Mouse (Mus musculus) natural killer cell, adult 2 months (primary cell): ENCODE results near the gene Gm20388.
"Not testable (repeated sequence)": the region's sequence is repeated elsewhere in the genome, so short reads cannot be mapped to it uniquely, and the experiment has no call there.

ENCODE experiments used
- DNase-seq, 2 experiments: peaks; one replicate each; pipeline ENCODE4 v3.0.0; 2022; ENCODE audit warnings: low spot score in 2 of 2

Gm20388 gene

GRCm38 (mm10) chr8:121296082-121296481 is 1385.4 kb downstream of the Gm20388 start:
- DNase-seq, result no peak

DNA sequence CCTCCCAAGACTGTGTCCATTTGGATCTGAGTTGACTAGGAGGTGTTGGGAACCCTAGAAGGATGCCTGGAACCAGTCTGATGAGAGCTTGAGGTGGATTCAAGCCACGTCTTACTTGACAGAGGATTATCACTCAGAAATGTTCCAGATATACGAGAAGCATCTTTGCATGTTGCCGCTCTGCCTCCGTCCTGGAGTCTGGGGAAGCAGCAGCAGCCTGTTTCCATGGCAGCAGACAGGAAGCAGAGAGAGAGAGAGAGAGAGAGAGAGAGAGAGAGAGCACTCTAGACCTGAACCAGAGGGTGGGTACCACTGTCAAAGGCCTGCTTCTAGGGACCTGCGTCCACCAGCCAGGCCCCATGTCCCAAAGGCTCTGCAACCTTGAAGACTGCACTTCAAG is 1386.0 kb downstream of the Gm20388 start:
- DNase-seq, result no peak

DNA sequence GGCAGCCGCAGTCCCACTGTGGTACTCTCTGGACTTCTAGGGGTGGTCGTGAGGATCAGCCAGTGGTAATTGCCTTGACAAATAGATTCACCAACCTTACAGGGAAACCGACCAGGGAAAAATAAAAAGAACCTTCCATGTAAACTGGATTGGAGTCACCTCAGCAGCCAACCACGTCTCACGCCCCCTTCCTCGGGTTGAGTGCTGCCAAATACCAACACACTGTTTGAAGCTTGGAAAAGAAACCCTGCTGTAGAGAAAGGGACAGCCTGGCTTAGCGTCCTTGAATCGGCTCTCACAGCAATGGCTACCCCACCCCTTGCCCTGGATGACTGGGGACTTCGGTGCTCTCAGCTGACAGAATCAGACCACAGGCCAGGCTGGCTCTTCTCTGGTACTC is 1386.7 kb downstream of the Gm20388 start:
- DNase-seq, result no peak

GRCm38 (mm10) chr8:121300066-121300465 is 1389.4 kb downstream of the Gm20388 start:
- DNase-seq, result no peak

GRCm38 (mm10) chr8:121300501-121301411 is 1390.1 kb downstream of the Gm20388 start:
- peak in 1 of 2 experiments; percentile 10 for DNase-seq

DNA sequence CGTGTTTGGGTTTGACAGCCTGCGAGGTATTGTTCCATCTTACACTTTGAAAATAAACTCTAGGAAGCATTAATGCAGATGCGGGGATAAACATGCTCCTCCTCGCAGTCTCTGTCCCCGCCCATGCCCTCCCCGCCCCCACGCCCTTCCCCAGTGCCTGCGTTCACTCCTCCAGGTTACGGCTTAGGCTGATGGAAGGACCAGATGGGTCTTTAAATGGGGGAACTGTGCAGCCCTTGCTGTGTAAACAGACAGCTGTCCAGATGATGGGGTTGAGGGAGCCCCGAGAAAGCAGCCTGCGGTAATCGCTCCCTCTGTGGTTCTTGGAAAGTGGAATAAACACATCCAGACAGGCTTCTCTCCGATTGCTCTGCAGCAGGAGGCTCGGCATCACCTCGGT is 1390.8 kb downstream of the Gm20388 start:
- no peak for DNase-seq

DNA sequence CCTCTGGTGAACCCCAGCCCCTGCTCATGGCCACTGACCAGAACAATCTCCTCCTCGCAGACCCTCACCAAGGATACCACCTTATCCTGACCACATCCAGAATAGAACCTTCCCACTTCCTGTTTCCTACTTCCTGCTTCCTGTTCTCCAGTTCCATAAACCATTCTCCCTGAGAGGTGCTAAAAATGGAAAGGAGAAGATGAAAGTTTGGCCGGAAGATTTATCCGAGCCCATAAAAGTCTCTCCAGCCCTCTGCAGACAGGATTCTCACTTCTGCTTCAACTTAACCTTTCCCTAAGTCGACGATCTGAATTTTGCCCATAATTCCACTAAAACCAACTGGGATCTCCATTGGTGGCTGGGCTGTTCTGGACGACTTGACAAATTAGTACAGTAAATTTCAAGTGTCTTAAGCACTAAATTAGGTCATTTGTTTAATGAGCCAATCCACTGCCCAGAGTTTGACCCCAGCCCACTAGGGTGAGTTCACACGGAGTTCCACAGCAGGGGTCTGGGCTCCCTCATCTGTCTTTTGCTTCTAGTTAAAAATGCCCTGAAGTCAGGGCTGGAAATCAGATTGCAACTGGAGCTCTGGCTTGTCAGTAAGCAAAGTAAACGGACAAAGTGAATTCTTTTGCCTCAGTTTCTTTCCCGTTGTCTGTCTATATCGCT is 1391.5 kb downstream of the Gm20388 start:
- no peak for DNase-seq

DNA sequence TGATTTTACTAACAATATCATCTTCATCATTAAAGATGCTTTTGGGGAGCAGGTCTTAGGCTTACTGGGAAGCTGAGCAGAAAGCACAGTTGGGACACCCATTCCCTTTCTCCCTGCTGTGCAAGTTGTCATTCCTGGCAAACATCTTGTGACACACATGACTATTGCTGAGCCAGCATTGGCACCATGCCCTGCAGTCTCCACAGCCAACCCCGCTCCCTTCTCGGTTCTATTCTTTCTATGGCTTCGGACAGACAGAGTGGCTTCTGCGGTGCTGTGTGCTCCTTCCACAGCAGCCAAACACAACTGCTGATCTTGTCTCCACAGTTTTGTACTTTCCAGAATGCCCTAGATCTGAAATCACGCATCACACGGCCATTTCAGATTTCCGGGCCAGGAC is 1397.1 kb downstream of the Gm20388 start:
- DNase-seq, result no peak

- DNase-seq, result no peak
Observed at GRCm38 (mm10) chr8:121310976-121311819, 1400.6 kb downstream of the Gm20388 start.

- DNase-seq, result no peak
Observed at GRCm38 (mm10) chr8:121313458-121313857, 1402.8 kb downstream of the Gm20388 start.

DNA sequence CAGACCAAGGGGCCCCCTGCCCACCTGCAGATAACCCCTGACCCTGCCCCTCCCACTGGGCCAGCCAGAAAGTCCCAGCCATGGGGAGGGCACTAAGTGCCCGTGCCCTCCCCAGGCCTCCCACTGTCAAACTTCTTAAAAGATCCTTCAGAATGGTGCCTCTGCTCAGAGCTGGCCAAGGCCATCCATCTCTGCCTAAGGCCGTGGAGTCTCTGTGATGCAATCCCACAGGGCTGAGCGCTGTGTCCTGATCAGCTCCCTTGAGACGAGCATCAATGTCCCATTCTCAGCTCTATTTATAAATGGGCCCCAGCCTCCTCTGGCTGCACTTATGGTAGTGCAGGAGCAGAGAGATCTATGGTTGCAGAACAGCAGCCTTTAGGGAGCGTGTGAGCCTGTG is 1403.4 kb downstream of the Gm20388 start:
- DNase-seq, result no peak

GRCm38 (mm10) chr8:121315569-121315968 is 1404.9 kb downstream of the Gm20388 start:
- DNase-seq, result no peak

- no peak for DNase-seq
Observed at GRCm38 (mm10) chr8:121316009-121316408, 1405.4 kb downstream of the Gm20388 start.

- not testable (repeated sequence) for DNase-seq
Observed at GRCm38 (mm10) chr8:121318756-121319155, 1408.1 kb downstream of the Gm20388 start.

DNA sequence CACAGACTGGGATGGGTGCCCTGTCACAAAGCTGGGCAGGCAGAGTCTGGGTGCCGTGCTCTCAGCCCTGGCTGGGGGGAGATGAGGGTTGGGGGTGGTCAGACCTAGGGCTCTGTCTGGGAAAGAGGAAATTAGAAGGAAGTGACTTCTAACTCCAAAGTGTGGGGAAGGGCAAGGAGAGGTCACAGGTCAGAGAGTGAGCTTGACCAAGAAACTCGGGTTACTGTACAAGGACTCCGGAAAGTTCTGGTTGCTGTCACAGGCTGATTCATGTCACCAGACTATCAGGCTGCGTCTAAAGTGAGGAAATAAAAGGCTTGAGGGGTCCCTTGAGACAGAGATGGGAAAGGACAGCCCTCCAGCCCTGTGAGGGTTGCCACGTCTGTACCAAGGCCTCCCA is 1408.8 kb downstream of the Gm20388 start:
- no peak for DNase-seq

DNA sequence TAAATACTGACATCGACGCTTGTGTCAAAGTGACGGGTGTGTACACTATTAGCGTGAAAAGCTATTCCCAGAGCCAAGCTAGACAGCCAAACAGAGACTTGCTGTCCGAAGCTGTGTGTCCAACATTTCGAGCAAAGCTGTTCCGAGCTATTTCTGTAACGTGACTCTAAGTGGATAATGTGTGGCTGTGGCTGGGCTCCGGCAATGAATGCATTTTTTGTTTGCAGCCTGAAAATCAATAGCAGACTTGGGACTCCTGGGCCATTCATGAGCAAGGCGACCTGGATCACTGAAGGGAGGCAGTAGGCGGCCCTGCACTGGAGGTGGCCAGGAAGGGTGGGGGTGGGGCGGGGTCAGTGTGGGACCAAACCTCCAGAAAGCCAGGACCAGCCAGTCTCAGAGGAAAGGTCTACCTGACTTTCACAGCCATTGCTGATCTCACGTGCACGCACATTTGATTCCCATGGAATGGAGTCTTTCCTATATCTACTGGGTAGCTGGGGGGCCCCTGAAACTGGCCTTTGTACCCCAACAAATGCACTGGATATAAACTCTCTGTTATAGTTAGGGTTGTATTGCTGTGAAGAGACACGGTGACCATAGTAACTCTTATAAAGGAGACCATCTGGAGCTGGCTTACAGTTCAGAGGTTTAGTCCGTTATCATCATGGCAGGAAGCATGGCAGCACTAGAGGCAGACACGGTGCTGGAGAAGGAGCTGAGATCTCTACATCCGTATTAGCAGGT is 1415.7 kb downstream of the Gm20388 start:
- DNase-seq, result no peak

DNA sequence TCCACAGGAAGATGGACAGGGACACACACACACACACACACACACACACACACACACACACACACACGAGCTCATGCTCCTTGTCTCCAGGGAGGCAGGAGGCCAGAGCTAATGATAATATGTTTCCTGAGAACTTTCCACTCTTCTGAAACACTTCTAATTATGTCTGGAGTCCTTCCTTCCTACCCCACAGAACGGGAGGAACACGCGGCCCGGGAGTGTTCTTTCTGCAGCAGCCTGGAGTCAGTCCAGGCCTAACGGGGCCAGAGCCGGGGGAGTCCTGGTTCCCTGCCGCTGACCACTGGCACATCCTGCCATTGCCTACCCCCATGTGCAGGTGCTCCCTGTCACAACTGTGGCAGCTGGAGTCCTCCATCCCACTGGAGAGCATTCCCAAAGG is 1421.8 kb downstream of the Gm20388 start:
- no peak for DNase-seq

DNA sequence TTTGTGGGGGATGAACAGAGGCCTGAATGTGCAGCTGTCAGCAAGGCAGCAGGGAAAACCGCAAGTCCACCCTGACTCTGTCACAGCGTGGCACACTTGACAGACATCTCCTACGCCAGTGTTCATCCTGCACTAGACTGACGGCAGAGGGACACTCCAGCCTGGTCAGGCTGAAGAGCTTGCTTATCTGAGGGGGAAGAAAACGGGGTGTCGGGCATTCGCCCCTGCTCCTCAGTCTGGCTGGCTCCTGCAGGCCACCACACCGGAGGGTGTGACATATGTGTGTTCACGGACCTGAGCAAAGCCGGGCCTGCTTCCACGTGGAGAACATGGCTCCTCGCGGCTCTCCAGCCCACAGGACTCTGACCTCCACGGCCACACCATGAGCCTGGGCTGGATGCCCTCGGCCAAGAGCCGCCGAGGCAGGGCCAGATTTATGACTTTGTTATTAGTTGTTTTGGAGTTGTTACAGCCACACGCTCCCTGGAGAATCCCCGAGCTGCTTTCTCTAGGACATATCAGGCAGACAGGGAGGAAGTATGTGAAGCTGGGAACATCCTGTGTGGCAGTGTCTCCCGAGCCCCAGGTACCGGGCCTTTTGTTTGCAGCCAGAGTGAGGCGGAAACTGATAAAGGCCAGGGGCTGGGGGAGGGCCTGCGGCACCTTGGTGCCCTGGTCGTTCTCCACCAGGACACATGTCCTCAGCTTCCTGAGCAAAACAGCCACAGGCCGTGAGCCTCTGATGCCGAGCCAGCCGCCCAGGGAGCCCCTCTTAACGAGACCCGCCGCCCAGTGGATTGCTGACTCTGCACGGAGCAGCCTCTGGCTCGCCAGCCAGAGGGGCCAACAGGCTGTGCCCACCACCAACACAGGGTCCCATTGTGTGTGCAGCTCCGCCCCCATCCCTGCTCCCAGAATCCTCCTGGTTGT is 1424.1 kb downstream of the Gm20388 start:
- no peak for DNase-seq

GRCm38 (mm10) chr8:121335684-121336083 is 1425.0 kb downstream of the Gm20388 start:
- no peak for DNase-seq

- DNase-seq, result no peak
Observed at GRCm38 (mm10) chr8:121342931-121343330, 1432.3 kb downstream of the Gm20388 start.
